Mouse (Mus musculus): ENCODE measurements at regions not wholly inside any gene's neighbourhood (a gene's known extent, or its start where the extent isn't known, plus 50 kb on each side); places are given as distances from the start of the nearest gene placed in this dataset.

DNA sequence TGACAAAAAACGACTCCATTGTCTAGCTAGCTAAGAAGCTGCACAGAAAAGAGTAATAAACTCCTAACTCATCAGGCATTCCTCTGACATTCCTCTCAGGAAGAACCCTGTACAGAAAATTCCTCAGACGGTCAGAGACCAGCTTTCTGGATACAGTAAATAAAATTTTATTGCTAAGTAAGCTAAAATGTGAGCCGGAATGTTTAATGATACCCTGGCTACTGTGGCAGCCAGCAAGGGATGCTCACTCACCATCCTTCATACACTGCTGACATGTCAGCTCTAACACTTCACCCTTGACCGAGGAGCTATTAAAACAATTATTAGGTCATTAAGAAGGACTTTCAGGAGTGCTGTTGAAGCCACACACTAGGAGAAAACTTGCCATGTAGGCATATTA lies 308.3 kb upstream of the Cblb start:
- H3K4me3 ChIP-seq (ENCODE audit: low read length), result no peak overlapping the region
- H3K27me3 ChIP-seq (replicated peaks; ENCODE audit: control insufficient read depth, insufficient read depth, low read length), result no peaks in the 10 kb centered on the region
- H3K36me3 ChIP-seq (ENCODE audit: control insufficient read depth, insufficient read depth, low read length), result no peaks in the 10 kb centered on the region
- no peaks in the 10 kb centered on the region for H3K4me1 ChIP-seq (ENCODE audit: control insufficient read depth, insufficient read depth, low read depth, low read length)
- H3K9ac ChIP-seq (ENCODE audit: low read depth, low read length), result no peak overlapping the region
- no peak overlapping the region for H3K27ac ChIP-seq (ENCODE audit: low read depth, low read length)
- WGBS, result 64% methylated on average over 4 of the region's 4 CpGs
- H3K9me3 ChIP-seq (ENCODE audit: control insufficient read depth, low read length), result no peaks in the 10 kb centered on the region
- ATAC-seq, result no peak
- no peak overlapping the region for H3K4me2 ChIP-seq (ENCODE audit: low read length)

DNA sequence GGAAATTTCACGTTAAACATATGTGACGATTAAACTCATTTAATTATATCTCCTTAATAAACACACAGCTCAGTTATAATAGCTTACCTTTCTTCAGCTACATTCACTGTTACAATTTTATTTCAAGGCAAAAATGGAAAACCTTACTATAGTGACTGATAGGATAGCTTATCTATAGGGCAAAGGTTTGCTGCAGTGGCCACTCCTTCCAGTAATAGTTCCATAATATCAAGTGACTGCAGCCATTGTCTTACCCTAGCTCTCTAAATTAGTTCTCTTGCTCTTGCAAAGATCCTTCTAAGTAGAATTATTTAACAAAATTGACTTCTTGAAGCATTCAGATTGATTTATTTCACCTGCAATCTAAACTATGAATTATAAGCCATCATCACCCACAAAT lies 289.1 kb upstream of the Cblb start:
- whole genome bisulfite sequencing, result 91% methylated on average over 2 of the region's 2 CpGs

DNA sequence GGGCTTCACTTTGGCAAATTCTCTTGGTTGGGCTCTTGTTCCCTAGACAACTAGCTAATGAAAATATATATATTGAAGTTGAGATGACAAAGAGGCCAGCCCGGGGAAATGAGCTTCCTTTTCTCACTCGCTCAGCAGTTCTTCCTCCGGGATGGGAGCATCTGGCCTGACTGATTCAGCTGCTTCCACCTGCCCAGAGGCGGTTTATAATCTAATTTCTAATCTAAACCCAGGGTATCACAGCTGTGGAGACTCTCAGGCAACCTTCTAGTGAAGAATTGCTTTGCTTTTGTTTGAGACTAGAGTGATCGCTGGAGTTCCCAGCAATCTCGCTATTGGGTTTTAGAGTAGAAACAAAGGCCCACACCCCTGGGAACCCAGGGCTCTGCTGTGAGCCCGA lies 279.1 kb upstream of the Cblb start:
- no peak overlapping the region for H3K4me2 ChIP-seq (ENCODE audit: low read length)
- H3K36me3 ChIP-seq (ENCODE audit: control insufficient read depth, insufficient read depth, low read length), result no peaks in the 10 kb centered on the region
- H3K4me3 ChIP-seq (ENCODE audit: low read length), result no peak overlapping the region
- H3K27ac ChIP-seq (ENCODE audit: low read depth, low read length), result no peak overlapping the region
- no peaks in the 10 kb centered on the region for H3K4me1 ChIP-seq (ENCODE audit: control insufficient read depth, insufficient read depth, low read depth, low read length)
- no peak overlapping the region for H3K9ac ChIP-seq (ENCODE audit: low read depth, low read length)
- WGBS, result 17% methylated on average over 7 of the region's 7 CpGs
- peak; percentile 71 for ATAC-seq
- H3K9me3 ChIP-seq (ENCODE audit: control insufficient read depth, low read length), result no peaks in the 10 kb centered on the region
- no peaks in the 10 kb centered on the region for H3K27me3 ChIP-seq (replicated peaks; ENCODE audit: control insufficient read depth, insufficient read depth, low read length)

More for the DNA sequence above, 289.1 kb upstream of the Cblb start:
- no peaks in the 10 kb centered on the region for H3K27me3 ChIP-seq (replicated peaks; ENCODE audit: control insufficient read depth, insufficient read depth, low read length)
- H3K4me2 ChIP-seq (ENCODE audit: low read length), result no peak overlapping the region
- no peak overlapping the region for H3K9ac ChIP-seq (ENCODE audit: low read depth, low read length)
- H3K4me1 ChIP-seq (ENCODE audit: control insufficient read depth, insufficient read depth, low read depth, low read length), result no peaks in the 10 kb centered on the region
- no peak overlapping the region for H3K27ac ChIP-seq (ENCODE audit: low read depth, low read length)
- ATAC-seq, result no peak
- no peaks in the 10 kb centered on the region for H3K36me3 ChIP-seq (ENCODE audit: control insufficient read depth, insufficient read depth, low read length)
- H3K4me3 ChIP-seq (ENCODE audit: low read length), result no peak overlapping the region
- H3K9me3 ChIP-seq (ENCODE audit: control insufficient read depth, low read length), result no peaks in the 10 kb centered on the region

DNA sequence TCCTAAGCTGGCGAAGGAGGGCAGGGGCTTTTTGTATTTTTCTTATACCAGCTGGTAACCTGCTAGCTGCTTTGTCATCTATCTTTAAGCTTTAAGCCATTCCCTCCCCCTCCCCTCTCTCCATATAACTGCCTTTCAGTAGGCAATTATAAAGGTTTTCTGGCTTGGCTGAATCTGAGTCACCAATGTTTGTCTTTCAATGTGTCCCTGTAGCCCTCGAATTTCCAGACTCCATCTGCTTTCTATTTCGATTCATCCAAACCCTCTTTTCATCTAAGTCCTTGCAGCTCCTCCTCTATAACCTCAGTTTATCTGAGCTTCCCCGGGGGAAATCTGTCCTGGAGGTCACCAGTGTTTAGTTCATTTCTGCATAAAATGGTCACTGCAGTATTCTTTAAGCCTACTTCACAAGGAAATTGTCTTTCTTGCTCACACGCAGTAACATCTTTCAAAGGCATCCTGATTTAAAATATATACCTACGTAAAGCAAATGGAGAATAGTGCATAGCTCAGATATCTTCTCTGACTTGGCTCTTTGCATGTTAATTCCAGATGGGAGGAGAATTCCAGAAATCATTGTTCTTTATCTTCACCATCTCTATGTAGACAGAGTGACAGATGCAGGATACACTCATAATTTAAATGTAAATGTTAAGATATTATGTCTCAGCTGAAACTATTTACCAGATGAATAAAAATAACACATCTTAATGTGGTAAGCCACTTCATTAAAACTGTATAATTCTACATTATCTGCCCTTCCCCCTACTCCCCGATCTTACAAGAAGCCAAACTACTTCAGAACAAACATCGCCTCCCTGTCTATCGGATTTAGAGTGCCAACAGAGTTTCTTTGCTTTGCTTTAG lies 272.4 kb upstream of the Cblb start:
- Histone ChIP-seq H3K4me1 (ENCODE audit: control insufficient read depth, insufficient read depth, low read depth, low read length) (no peaks in the 10 kb centered on the region), H3K27me3 (replicated peaks; ENCODE audit: control insufficient read depth, insufficient read depth, low read length) (no peaks in the 10 kb centered on the region), H3K9me3 (ENCODE audit: control insufficient read depth, low read length) (no peaks in the 10 kb centered on the region), H3K9ac (ENCODE audit: low read depth, low read length) (no peak overlapping the region), H3K4me2 (ENCODE audit: low read length) (no peak overlapping the region), H3K27ac (ENCODE audit: low read depth, low read length) (no peak overlapping the region), H3K4me3 (ENCODE audit: low read length) (no peak overlapping the region), H3K36me3 (ENCODE audit: control insufficient read depth, insufficient read depth, low read length) (no peaks in the 10 kb centered on the region)
- no peak for ATAC-seq
- 48% methylated on average over 9 of the region's 9 CpGs for WGBS

DNA sequence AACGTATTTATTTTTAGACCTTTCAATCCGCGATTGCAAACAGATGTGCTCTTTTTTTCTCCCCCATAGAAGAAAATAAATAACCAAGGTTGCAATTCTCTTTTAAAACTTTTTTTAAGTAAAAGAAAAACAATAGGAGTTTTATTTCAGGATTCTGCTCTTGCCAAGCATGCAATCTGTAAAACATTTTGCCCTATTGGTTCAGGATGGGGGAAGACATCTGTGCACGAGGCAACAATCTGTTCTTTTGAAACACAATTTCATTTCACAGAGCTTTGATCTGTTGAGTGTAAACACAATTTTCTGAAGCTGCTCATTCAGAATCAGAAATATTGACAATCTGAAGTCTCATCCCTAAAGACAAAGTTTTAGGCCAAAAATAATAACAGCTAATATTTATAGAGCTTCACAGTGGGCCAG lies 271.8 kb upstream of the Cblb start:
- H3K9ac ChIP-seq (ENCODE audit: low read depth, low read length), result no peak overlapping the region
- WGBS, result 64% methylated on average over 4 of the region's 4 CpGs
- H3K4me1 ChIP-seq (ENCODE audit: control insufficient read depth, insufficient read depth, low read depth, low read length), result no peaks in the 10 kb centered on the region

DNA sequence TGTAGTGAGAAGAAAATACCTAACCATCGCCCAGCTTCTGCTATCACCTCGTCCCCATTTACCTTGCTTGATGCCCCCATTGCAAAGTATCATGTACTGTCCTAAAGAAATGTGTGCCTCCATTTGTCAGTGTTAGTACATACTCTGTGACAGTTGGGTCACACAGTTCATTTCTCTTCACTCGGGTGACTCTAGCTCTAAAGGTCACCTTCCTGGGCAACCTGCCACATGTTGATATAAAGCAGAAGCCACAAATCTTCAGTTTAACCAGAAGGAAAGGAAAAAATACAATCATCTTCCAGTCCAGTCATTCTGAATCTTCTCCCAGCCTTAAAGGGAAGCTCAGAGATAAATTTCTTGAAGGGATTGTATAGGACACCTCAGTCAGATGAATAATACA lies 263.5 kb upstream of the Cblb start:
- no peaks in the 10 kb centered on the region for H3K27me3 ChIP-seq (replicated peaks; ENCODE audit: control insufficient read depth, insufficient read depth, low read length)
- H3K27ac ChIP-seq (ENCODE audit: low read depth, low read length), result no peak overlapping the region
- no peaks in the 10 kb centered on the region for H3K9me3 ChIP-seq (ENCODE audit: control insufficient read depth, low read length)
- H3K9ac ChIP-seq (ENCODE audit: low read depth, low read length), result no peak overlapping the region
- no peak overlapping the region for H3K4me3 ChIP-seq (ENCODE audit: low read length)
- H3K4me1 ChIP-seq (ENCODE audit: control insufficient read depth, insufficient read depth, low read depth, low read length), result no peaks in the 10 kb centered on the region
- H3K4me2 ChIP-seq (ENCODE audit: low read length), result no peak overlapping the region
- no peak for ATAC-seq
- no peaks in the 10 kb centered on the region for H3K36me3 ChIP-seq (ENCODE audit: control insufficient read depth, insufficient read depth, low read length)
- whole genome bisulfite sequencing, result 79% methylated on average over 3 of the region's 3 CpGs

More for the DNA sequence above, 271.8 kb upstream of the Cblb start:
- no peak overlapping the region for H3K4me2 ChIP-seq (ENCODE audit: low read length)
- no peaks in the 10 kb centered on the region for H3K36me3 ChIP-seq (ENCODE audit: control insufficient read depth, insufficient read depth, low read length)
- H3K27me3 ChIP-seq (replicated peaks; ENCODE audit: control insufficient read depth, insufficient read depth, low read length), result no peaks in the 10 kb centered on the region
- no peak for ATAC-seq
- no peak overlapping the region for H3K4me3 ChIP-seq (ENCODE audit: low read length)
- H3K9me3 ChIP-seq (ENCODE audit: control insufficient read depth, low read length), result no peaks in the 10 kb centered on the region
- H3K27ac ChIP-seq (ENCODE audit: low read depth, low read length), result no peak overlapping the region

DNA sequence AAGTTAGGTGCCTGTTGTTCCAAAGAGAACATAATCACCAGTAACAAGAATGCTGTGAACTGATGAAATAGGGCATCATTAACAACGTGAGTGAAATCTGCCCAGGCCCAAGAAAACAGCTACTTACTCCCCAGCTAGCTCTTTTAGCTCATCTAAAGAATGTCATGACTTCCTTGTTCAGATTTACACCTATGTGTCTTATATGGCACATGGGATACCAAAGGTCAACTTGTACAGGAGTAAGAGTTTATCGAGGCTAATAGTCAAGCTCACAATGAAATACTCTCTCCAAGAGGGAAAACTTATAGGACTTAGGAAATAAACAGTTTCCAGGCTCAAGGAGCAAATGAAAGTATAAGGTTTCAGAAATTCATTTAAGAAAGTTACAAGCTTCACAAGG lies 252.1 kb upstream of the Cblb start:
- no peak for ATAC-seq
- Histone ChIP-seq H3K27ac (ENCODE audit: low read depth, low read length) (no peak overlapping the region), H3K36me3 (ENCODE audit: control insufficient read depth, insufficient read depth, low read length) (no peaks in the 10 kb centered on the region), H3K4me3 (ENCODE audit: low read length) (no peak overlapping the region), H3K4me2 (ENCODE audit: low read length) (no peak overlapping the region), H3K9ac (ENCODE audit: low read depth, low read length) (no peak overlapping the region), H3K4me1 (ENCODE audit: control insufficient read depth, insufficient read depth, low read depth, low read length) (no peaks in the 10 kb centered on the region), H3K27me3 (replicated peaks; ENCODE audit: control insufficient read depth, insufficient read depth, low read length) (no peaks in the 10 kb centered on the region), H3K9me3 (ENCODE audit: control insufficient read depth, low read length) (no peaks in the 10 kb centered on the region)
- WGBS, result 84% methylated on average over 2 of the region's 2 CpGs

DNA sequence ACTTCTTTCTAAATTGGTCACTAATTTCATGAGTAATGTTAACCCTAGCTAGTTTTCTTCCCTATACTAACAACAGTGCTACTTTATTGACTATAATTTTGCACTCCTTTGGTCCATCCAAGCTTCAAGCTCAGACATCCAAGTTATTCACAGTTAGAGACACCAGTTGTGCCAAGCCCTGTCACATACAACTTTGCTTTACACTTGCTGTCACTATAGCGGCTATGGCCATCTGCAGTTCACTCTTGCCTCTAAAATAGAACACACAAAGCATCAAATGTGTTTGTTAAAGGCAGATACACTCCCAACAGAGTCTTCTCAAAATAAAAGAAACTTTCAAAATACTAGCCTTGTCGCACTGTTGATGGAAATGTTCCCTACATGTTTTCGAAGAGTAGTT lies 236.0 kb upstream of the Cblb start:
- no peak overlapping the region for H3K4me3 ChIP-seq (ENCODE audit: low read length)
- no peaks in the 10 kb centered on the region for H3K27me3 ChIP-seq (replicated peaks; ENCODE audit: control insufficient read depth, insufficient read depth, low read length)
- ATAC-seq, result no peak
- WGBS, result 98% methylated on average over 3 of the region's 3 CpGs
- no peak overlapping the region for H3K9ac ChIP-seq (ENCODE audit: low read depth, low read length)
- H3K9me3 ChIP-seq (ENCODE audit: control insufficient read depth, low read length), result no peaks in the 10 kb centered on the region
- H3K4me1 ChIP-seq (ENCODE audit: control insufficient read depth, insufficient read depth, low read depth, low read length), result no peaks in the 10 kb centered on the region
- H3K27ac ChIP-seq (ENCODE audit: low read depth, low read length), result no peak overlapping the region
- H3K4me2 ChIP-seq (ENCODE audit: low read length), result no peak overlapping the region
- no peaks in the 10 kb centered on the region for H3K36me3 ChIP-seq (ENCODE audit: control insufficient read depth, insufficient read depth, low read length)

DNA sequence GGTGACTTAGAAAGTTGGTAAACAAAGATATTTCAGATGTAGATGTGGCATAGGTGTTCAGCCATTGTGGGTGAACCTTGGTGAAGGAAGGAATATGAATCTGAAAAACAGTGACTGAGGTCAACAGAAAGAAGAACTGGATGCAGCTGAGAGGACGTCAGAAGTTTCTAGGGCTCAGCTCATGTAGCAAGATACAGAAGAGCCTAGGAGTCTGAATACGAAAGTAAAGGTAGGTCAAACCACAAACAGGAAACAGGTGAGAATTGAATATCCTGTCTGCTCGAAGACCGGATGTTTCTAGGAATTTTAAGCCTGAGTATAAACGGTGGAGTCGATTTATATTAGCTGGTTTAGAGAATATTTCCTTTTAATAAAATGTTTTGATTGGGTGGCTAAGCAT lies 223.7 kb upstream of the Cblb start:
- no peaks in the 10 kb centered on the region for H3K4me1 ChIP-seq (ENCODE audit: control insufficient read depth, insufficient read depth, low read depth, low read length)
- ATAC-seq, result no peak
- no peaks in the 10 kb centered on the region for H3K9me3 ChIP-seq (ENCODE audit: control insufficient read depth, low read length)
- H3K27me3 ChIP-seq (replicated peaks; ENCODE audit: control insufficient read depth, insufficient read depth, low read length), result no peaks in the 10 kb centered on the region
- no peak overlapping the region for H3K4me3 ChIP-seq (ENCODE audit: low read length)
- H3K27ac ChIP-seq (ENCODE audit: low read depth, low read length), result no peak overlapping the region
- no peaks in the 10 kb centered on the region for H3K36me3 ChIP-seq (ENCODE audit: control insufficient read depth, insufficient read depth, low read length)
- H3K4me2 ChIP-seq (ENCODE audit: low read length), result no peak overlapping the region
- no peak overlapping the region for H3K9ac ChIP-seq (ENCODE audit: low read depth, low read length)
- 92% methylated on average over 6 of the region's 6 CpGs for WGBS
